Mouse (Mus musculus) retina, postnatal 1 day (tissue): ENCODE measurements at regions not wholly inside any gene's neighbourhood (a gene's known extent, or its start where the extent isn't known, plus 50 kb on each side); places are given as distances from the start of the nearest gene placed in this dataset.

ENCODE experiments used
- DNase-seq: peaks from one replicate; pipeline ENCODE4 v3.0.0-alpha.2; 2012

- DNase-seq: no peak
Measured at GRCm38 (mm10) chr10:98665936-98666505, 248.2 kb upstream of the Atp2b1 start.

DNA sequence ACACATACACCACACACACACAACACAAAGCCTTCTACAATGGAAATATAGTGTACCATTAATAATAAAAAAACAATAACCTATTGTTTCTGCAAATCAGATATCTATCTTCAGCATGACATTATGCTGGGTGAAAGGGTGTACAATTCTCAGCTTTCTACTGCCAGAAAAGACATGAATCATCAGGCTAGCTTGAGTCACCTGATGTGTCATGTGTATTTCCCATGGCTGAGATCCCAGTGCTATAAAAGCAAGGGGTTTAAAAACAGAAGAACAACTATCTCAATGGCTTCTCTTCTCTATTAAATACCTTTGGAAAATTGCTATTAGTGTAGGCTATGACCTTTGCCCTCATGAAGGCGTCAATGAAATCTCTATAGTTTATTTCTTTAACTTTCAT, 246.5 kb upstream of the Atp2b1 start:
- DNase-seq: no peak

- no peak for DNase-seq
Measured at GRCm38 (mm10) chr10:98674131-98674530, 240.1 kb upstream of the Atp2b1 start.

GRCm38 (mm10) chr10:98676907-98677306, 237.3 kb upstream of the Atp2b1 start:
- DNase-seq: no peak

GRCm38 (mm10) chr10:98678234-98678633, 236.0 kb upstream of the Atp2b1 start:
- DNase-seq: no peak

- DNase-seq: no peak
Measured at GRCm38 (mm10) chr10:98682436-98682835, 231.8 kb upstream of the Atp2b1 start.

- no peak for DNase-seq
Measured at GRCm38 (mm10) chr10:98684195-98684594, 230.0 kb upstream of the Atp2b1 start.

GRCm38 (mm10) chr10:98684707-98685106, 229.5 kb upstream of the Atp2b1 start:
- no peak for DNase-seq

- no peak for DNase-seq
Measured at GRCm38 (mm10) chr10:98685739-98686138, 228.5 kb upstream of the Atp2b1 start.

GRCm38 (mm10) chr10:98686370-98686769, 227.8 kb upstream of the Atp2b1 start:
- DNase-seq: no peak

DNA sequence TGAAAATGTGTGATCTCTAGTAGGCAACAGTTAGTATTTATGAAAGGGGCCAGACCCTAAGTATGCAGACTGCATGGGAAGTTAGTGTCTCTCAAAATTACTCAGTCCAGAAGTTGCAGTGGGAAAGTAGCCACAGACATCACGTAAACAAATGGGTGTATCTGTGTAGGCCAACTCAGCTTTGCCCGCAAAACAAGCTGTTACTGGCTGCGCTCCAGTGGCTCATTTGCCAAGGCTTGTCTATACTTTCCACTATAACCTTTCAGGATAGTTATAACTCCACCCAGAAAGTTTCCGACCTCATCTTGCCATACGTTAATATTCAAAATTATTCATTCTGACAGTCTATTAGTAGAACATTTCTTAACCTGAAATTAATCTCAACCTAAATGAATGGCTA, 222.4 kb upstream of the Atp2b1 start:
- DNase-seq: no peak

GRCm38 (mm10) chr10:98694690-98695370, 219.4 kb upstream of the Atp2b1 start:
- no peak for DNase-seq

GRCm38 (mm10) chr10:98695371-98695725, 218.9 kb upstream of the Atp2b1 start:
- no peak for DNase-seq

DNA sequence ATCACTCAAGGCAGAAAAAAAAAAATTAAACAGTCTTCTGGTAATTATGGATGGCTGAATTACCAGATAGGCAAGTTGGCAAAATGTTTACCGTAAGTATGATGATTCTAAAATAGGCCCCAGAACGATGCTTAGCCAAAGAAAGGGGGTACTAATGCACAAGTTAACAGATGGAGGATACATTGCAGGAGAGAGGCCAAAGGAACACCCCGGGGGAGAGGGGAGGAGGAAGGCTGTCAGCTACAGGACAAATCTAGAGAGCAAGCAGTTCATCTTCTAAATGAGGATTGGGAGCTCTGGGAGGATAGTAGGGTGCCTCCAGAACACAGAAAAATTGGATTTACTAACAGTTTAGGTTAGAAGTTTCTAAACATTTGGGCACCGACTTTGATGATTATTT, 216.3 kb upstream of the Atp2b1 start:
- DNase-seq: no peak

DNA sequence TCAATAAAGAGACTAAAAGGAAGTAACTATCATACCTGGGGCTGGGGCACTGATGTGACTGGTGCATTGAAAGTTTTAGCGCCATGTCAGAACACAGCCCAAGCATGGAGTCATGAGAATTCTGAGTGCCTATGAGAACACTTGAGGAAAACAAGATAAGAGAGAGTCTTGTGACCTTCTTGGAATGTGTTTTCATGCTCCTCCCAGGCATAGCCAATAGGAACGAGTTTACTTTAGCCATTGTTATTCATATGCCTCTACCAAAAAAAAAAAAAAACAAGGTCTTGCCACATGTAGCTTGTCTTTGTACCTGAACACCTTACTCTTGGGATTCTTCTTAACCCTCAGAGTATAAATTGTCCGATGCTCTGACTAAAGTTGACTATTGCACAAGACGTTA, 214.6 kb upstream of the Atp2b1 start:
- DNase-seq: no peak

DNA sequence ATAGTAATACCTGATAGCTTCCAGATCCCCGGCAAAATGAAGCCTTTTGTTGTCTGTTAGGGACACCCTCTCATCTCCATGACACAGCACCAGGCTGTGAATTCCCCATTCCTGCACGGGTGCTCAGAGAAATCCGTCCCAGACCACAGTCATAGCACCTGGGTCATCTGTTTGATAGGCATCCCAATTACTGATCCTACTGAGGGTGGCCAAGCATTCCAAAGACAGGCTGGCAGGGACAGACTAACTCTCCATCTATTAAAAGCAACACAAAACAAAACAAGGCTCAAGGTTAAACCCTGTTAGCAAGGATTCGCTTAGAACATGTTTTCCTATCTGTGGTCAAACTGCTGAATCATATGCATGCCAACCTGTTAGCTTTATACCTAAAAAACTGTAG, 213.8 kb upstream of the Atp2b1 start:
- no peak for DNase-seq

DNA sequence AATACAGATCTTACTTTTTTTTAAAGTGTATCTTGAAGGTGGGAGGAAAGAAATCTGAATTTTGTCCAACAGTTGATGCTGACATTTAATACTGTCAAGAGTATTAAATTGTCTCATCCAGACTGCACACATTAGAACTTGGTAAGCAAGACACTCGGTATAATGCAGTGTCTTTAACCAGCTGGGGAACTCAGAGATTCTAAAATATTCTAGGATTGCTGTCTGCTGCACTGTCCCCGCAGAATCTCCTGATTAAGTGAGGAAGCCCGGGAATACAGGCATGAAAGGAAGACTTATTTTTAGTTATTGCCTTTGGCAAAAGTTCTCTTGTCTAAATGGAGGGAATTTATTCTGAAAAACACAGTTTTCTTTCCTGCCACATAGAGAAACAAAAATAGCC, 212.9 kb upstream of the Atp2b1 start:
- no peak for DNase-seq

DNA sequence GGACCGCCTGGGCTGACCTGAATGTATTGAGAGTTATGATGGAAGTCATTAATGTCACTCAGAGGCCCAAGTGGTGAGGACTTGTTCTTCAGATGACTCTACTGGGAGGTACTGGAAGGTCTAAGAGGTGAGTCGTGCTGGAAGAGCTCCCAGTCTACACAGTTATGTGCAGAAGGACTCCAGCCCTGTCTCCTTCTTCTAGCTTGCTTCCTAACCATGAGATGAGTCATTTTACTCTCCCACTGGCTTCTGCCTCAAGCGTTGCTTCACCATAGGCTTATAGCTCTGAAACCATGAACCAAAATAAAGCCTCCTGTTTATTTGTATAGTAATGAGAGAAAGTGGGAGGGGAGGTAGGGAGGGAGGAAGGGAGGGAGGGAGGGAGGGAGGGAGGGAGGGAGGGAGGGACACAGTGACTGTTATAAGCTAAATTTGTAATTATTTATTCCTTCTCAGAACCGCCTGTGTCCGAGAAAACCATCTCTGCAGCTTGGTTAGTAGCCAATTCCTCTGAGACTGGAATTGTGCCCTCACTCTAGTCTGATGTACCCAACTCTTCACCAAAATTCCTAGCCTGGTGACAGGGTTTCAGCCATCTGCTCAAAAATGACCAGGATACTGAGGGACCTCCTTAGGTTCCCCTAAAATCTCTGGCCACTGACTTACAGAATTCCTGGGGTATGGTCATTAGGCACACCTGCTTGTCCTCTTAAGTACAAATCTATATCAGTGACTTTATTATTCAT, 211.6 kb upstream of the Atp2b1 start:
- no peak for DNase-seq

- DNase-seq: no peak
Measured at GRCm38 (mm10) chr10:98703642-98704293, 210.4 kb upstream of the Atp2b1 start.

GRCm38 (mm10) chr10:98704559-98704958, 209.6 kb upstream of the Atp2b1 start:
- no peak for DNase-seq

GRCm38 (mm10) chr10:98717856-98718255, 196.3 kb upstream of the Atp2b1 start:
- DNase-seq: no peak

DNA sequence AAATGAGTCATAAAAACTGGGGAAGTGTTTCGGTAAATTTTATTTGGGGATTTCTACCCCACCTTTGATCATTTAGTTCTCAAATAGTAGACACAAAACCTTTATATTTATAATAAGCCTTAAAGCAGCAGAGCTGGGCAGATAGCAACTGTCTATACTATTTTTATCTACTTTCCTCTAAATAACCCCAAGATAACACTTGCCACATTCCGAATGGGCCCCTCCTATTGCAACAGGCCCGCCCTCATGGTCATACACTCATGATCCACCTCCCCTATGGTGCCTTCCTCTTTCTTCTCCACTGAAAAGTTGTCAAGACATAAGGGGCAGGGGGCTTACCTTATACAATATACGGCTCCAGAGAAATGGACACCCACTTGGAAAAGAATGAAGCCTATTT, 195.5 kb upstream of the Atp2b1 start:
- no peak for DNase-seq

DNA sequence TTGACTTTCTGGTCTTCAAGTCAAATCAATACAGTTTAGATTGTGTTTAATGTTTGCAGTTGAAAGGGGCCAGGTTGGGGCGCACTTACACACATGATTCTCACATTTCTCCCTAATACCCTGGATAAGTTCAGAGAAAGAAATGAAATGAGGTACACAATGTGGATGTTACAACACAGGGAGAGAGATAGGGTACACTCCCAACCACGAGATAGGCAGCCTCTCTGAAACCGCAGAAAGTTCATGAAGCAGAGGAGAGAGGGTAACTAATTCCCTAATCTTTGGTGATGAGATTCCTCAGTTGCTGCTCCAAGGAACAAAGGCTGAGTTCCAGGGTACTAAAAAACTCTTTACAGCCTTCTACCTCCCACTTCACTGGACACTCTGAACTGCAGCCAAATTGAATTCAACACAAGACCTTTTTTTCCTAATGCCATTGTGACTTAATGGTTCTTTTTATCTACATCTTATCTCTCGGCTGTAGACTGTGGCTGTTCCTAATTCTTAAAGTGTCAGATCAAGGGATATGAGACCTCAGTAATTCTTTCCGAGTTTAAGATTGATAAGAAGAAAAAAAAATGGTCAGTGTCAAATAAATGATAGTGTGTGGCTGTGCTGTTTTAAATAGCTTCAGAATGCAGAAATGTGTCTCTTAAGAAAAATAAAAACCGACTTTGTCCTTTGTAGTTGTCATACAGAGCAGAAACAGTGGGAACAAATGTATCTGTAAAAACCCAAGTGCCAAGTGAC, 193.8 kb upstream of the Atp2b1 start:
- no peak for DNase-seq
